Mouse (Mus musculus) liver, embryonic 15.5 days (tissue): ENCODE data around the gene Gm9045. TPM values are rescaled to one million over a fixed set of nuclear protein-coding genes. Genes with fewer than 3 reads are reported as not detected.
"Not testable (repeated sequence)": the region's sequence is repeated elsewhere in the genome, so short reads cannot be mapped to it uniquely, and the experiment has no call there.

ENCODE experiments used
- ATAC-seq: fragments of 200-750 bp; cut with Nextera tagmentation; 2 replicates; pipeline ENCODE4 v1.8.0; 2017; ENCODE audit warnings: moderate number of reproducible peaks, mild to moderate bottlenecking, moderate library complexity; ENCODE audit not compliant: insufficient read depth
- H3K27ac ChIP-seq: fragments of 300-500 bp; sonication (generic); replicated peaks from 2 replicates; pipeline ENCODE4 v1.5.1; 2015; ENCODE audit warnings: mild to moderate bottlenecking, inconsistent platforms
- H3K27me3 ChIP-seq: fragments of 300-500 bp; sonication (generic); 2 replicates; pipeline ENCODE4 v1.6.1; 2015; ENCODE audit warnings: mild to moderate bottlenecking, inconsistent platforms
- H3K36me3 ChIP-seq: fragments of 300-500 bp; sonication (generic); replicated peaks from 2 replicates; pipeline ENCODE4 v1.6.1; 2015; ENCODE audit warnings: moderate library complexity, mild to moderate bottlenecking, inconsistent platforms
- H3K4me1 ChIP-seq: fragments of 300-500 bp; sonication (generic); replicated peaks from 2 replicates; pipeline ENCODE4 v1.6.1; 2015; ENCODE audit warnings: inconsistent platforms
- H3K4me2 ChIP-seq: fragments of 300-500 bp; sonication (generic); 2 replicates; pipeline ENCODE4 v1.6.1; 2015; ENCODE audit warnings: moderate library complexity, mild to moderate bottlenecking, inconsistent platforms
- H3K4me3 ChIP-seq: fragments of 300-500 bp; sonication (generic); replicated peaks from 2 replicates; pipeline ENCODE4 v1.5.1; 2015; ENCODE audit warnings: mild to moderate bottlenecking, inconsistent platforms
- H3K9ac ChIP-seq: fragments of 300-500 bp; sonication (generic); 2 replicates; pipeline ENCODE4 v1.6.1; 2015; ENCODE audit warnings: moderate library complexity, mild to moderate bottlenecking, inconsistent platforms
- H3K9me3 ChIP-seq: fragments of 300-500 bp; sonication (generic); replicated peaks from 2 replicates; pipeline ENCODE4 v1.6.1; 2016; ENCODE audit warnings: inconsistent platforms
- WGBS: fragments of 180-500 bp; shearing (Covaris S2); methylation state at CpG from one replicate; pipeline ENCODE4 v1.1.7; 2015; ENCODE audit warnings: mixed read lengths; ENCODE audit not compliant: insufficient replicate concordance; 5-methylcytosine and 5-hydroxymethylcytosine counted together
- polyA plus RNA-seq: library from polyadenylated mRNA; unstranded; fragments of >200 nt; fragmentation: Nextera tagmentation; extraction: Ambion mirVana; gene quantifications from 2 replicates; pipeline ENCODE4 v1.2.1, GENCODE M21; 2015

Gene Gm9045
- not detected in 2 replicates for polyA plus RNA-seq

DNA sequence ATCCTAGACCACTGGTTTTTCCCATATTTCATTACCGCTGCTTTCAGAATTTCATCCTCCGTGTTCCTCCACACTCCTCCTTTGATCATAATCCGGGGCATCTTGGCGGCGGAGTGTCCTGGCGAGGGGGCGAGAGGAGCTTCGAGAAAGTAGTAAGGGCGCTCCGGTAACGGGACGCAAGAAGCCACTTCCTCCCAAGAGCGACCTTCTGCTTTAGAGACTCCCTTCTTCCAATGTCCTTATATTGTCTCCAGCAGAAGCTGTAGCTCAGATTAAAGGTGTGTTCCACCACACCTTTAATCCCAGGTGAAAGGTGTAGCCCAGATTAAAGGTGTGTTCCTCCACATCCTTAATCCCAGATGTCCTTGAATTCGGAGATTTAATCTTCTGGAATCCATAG is at the start of gene Gm9045:
TSS of gene Gm9045 (minus strand) at position 101 of the 400 bp plus-strand sequence.
- H3K4me3 ChIP-seq, H3K27ac ChIP-seq, ATAC-seq, H3K36me3 ChIP-seq, H3K27me3 ChIP-seq, H3K4me1 ChIP-seq, H3K9ac ChIP-seq, H3K4me2 ChIP-seq, H3K9me3 ChIP-seq: not testable (repeated sequence)
- WGBS: no CpG with 5 or more reads among the region's 14 CpGs

DNA sequence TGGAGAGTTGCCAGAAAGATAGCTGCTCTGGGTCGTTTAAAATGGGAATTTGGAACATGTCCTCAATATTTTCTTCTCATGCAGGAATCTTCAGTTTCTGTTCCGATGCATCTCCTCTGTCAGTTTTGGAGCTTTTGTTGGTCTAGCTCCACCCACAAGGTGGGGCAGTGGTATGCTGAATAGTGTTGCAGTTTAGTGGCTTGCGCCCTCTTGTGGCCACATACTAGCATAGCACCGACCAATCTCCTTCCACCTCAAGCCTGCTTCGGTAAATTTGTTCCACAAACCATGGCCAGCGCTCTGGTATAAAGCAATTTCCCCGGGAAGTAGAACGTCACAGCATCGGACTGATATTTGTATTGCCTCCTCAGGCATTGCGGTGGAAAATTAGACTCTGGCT is 32.8 kb upstream of the Gm9045 start:
- Histone ChIP-seq H3K4me1 (no peaks in the 10 kb centered on the region), H3K4me2 (no peak overlapping the region), H3K4me3 (no peak overlapping the region), H3K36me3 (no peaks in the 10 kb centered on the region), H3K27me3 (no peaks in the 10 kb centered on the region), H3K9me3 (no peaks in the 10 kb centered on the region), H3K27ac (no peak overlapping the region), H3K9ac (no peak overlapping the region)
- ATAC-seq: no peak
- 5% methylated on average over 10 of the region's 10 CpGs for WGBS

DNA sequence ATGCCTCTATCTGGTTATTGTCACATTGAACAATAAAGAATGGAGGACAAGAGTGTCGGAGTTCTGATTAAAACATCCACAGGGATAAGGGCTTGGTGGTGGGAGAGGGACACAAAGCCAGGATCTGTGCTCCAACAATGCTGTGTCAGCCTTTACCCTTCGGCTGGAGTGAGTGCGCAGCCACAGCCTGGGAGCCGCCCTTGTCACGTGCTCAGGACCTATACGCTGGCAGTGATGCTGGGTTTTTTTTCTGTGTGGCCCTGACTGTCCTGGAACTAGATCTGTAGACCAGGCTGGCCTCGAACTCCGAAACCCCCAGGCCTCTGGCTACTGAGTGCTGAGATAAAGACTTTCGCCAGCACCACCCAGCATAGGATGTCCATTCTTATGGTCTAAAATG is 31.9 kb upstream of the Gm9045 start:
- no peaks in the 10 kb centered on the region for H3K36me3 ChIP-seq
- H3K4me3 ChIP-seq: no peak overlapping the region
- H3K4me1 ChIP-seq: no peaks in the 10 kb centered on the region
- no peak for ATAC-seq
- H3K27me3 ChIP-seq: no peaks in the 10 kb centered on the region
- no peak overlapping the region for H3K4me2 ChIP-seq
- H3K9me3 ChIP-seq: no peaks in the 10 kb centered on the region
- no peak overlapping the region for H3K9ac ChIP-seq
- WGBS: 73% methylated on average over 9 of the region's 9 CpGs
- H3K27ac ChIP-seq: no peak overlapping the region

DNA sequence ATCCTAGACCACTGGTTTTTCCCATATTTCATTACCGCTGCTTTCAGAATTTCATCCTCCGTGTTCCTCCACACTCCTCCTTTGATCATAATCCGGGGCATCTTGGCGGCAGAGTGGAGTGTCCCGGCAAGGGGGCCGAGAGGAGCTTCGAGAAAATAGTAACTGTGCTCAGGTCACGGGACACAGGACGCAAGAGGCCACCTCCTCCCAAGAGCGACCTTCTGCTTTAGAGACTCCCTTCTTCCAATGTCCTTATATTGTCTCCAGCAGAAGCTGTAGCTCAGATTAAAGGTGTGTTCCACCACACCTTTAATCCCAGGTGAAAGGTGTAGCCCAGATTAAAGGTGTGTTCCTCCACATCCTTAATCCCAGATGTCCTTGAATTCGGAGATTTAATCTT is 16.4 kb upstream of the Gm9045 start, which contains the start of gene Gm9049:
TSS of gene Gm9049 (minus strand) at position 101 of the 400 bp plus-strand sequence.
- not testable (repeated sequence) for H3K9me3 ChIP-seq, H3K4me2 ChIP-seq, H3K4me3 ChIP-seq, H3K27ac ChIP-seq, H3K27me3 ChIP-seq, ATAC-seq, H3K9ac ChIP-seq, H3K4me1 ChIP-seq, H3K36me3 ChIP-seq
- WGBS: 78% methylated on average over 1 of the region's 11 CpGs

DNA sequence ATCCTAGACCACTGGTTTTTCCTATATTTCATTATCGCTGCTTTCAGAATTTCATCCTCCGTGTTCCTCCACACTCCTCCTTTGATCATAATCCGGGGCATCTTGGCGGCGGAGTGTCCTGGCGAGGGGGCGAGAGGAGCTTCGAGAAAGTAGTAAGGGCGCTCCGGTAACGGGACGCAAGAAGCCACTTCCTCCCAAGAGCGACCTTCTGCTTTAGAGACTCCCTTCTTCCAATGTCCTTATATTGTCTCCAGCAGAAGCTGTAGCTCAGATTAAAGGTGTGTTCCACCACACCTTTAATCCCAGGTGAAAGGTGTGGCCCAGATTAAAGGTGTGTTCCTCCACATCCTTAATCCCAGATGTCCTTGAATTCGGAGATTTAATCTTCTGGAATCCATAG is 10.9 kb upstream of the Gm9045 start, which contains the start of gene Gm9048:
TSS of gene Gm9048 (minus strand) at position 101 of the 400 bp plus-strand sequence.
- H3K4me3 ChIP-seq, H3K9me3 ChIP-seq, H3K36me3 ChIP-seq, H3K9ac ChIP-seq, ATAC-seq, H3K27ac ChIP-seq, H3K4me1 ChIP-seq, H3K4me2 ChIP-seq, H3K27me3 ChIP-seq: not testable (repeated sequence)
- WGBS: 75% methylated on average over 1 of the region's 14 CpGs

DNA sequence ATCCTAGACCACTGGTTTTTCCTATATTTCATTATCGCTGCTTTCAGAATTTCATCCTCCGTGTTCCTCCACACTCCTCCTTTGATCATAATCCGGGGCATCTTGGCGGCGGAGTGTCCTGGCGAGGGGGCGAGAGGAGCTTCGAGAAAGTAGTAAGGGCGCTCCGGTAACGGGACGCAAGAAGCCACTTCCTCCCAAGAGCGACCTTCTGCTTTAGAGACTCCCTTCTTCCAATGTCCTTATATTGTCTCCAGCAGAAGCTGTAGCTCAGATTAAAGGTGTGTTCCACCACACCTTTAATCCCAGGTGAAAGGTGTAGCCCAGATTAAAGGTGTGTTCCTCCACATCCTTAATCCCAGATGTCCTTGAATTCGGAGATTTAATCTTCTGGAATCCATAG is 5.5 kb upstream of the Gm9045 start, which contains the start of gene Gm9046:
TSS of gene Gm9046 (minus strand) at position 101 of the 400 bp plus-strand sequence.
- not testable (repeated sequence) for H3K36me3 ChIP-seq, H3K9ac ChIP-seq, H3K9me3 ChIP-seq, ATAC-seq, H3K4me1 ChIP-seq, H3K4me2 ChIP-seq, H3K27ac ChIP-seq, H3K27me3 ChIP-seq, H3K4me3 ChIP-seq
- no CpG with 5 or more reads among the region's 14 CpGs for WGBS

DNA sequence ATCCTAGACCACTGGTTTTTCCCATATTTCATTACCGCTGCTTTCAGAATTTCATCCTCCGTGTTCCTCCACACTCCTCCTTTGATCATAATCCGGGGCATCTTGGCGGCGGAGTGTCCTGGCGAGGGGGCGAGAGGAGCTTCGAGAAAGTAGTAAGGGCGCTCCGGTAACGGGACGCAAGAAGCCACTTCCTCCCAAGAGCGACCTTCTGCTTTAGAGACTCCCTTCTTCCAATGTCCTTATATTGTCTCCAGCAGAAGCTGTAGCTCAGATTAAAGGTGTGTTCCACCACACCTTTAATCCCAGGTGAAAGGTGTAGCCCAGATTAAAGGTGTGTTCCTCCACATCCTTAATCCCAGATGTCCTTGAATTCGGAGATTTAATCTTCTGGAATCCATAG is 5.3 kb downstream of the Gm9045 start, which contains the start of gene Gm9044:
TSS of gene Gm9044 (minus strand) at position 101 of the 400 bp plus-strand sequence.
- not testable (repeated sequence) for H3K9me3 ChIP-seq, ATAC-seq, H3K4me1 ChIP-seq, H3K9ac ChIP-seq, H3K27me3 ChIP-seq, H3K36me3 ChIP-seq, H3K4me3 ChIP-seq, H3K27ac ChIP-seq, H3K4me2 ChIP-seq
- no CpG with 5 or more reads among the region's 14 CpGs for WGBS

DNA sequence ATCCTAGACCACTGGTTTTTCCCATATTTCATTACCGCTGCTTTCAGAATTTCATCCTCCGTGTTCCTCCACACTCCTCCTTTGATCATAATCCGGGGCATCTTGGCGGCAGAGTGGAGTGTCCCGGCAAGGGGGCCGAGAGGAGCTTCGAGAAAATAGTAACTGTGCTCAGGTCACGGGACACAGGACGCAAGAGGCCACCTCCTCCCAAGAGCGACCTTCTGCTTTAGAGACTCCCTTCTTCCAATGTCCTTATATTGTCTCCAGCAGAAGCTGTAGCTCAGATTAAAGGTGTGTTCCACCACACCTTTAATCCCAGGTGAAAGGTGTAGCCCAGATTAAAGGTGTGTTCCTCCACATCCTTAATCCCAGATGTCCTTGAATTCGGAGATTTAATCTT is 10.8 kb downstream of the Gm9045 start, which contains the start of gene Gm9040:
TSS of gene Gm9040 (minus strand) at position 101 of the 400 bp plus-strand sequence.
- H3K36me3 ChIP-seq, H3K4me3 ChIP-seq, ATAC-seq, H3K27me3 ChIP-seq, H3K4me1 ChIP-seq, H3K9me3 ChIP-seq, H3K27ac ChIP-seq, H3K4me2 ChIP-seq, H3K9ac ChIP-seq: not testable (repeated sequence)
- WGBS: no CpG with 5 or more reads among the region's 11 CpGs

DNA sequence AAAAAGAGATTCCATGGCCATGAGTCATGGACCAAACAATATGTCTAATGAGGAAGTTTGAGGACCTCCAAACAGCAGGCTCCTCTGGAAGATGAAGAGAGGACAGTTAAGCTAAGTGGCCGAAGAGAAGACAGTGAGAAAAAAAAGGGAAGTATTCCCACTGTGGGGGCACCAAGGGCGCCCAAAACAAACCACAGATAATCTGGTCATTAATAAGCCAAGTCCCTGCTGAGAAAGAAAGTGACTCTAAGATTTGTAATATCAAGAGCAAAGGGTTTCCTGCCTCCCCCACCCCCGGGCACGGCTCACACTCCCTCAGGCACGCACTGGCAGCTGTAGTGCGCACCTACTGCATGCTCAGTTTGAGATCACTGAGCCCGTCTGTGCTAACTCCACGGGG is 18.6 kb downstream of the Gm9045 start:
- 24% methylated on average over 8 of the region's 8 CpGs for WGBS
- no peak overlapping the region for H3K4me3 ChIP-seq
- no peak overlapping the region for H3K9ac ChIP-seq
- no peak overlapping the region for H3K4me2 ChIP-seq
- no peaks in the 10 kb centered on the region for H3K27me3 ChIP-seq
- H3K9me3 ChIP-seq: no peaks in the 10 kb centered on the region
- no peak for ATAC-seq
- no peaks in the 10 kb centered on the region for H3K4me1 ChIP-seq
- H3K27ac ChIP-seq: no peak overlapping the region
- no peaks in the 10 kb centered on the region for H3K36me3 ChIP-seq

DNA sequence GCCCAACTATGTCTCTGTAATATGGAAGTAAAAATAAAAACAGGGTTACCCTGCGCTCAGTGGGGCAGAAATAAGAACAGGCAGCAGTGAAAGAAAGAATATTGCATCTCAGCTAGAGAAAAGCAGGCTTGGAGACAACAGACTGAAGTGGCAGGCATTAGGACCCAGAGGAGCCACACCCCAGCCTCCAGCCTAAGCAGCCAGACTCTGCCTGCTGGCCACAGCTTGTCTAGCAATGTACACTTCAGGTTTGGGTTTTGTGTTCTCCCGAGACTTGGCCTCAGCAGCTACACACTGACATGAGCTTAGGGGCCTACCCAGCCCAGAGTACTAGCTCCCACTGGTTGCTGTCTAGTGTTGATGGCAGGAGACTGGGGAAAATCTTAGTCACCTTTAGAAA is 35.5 kb downstream of the Gm9045 start:
- not testable (repeated sequence) for H3K27ac ChIP-seq, ATAC-seq, H3K9ac ChIP-seq, H3K27me3 ChIP-seq, H3K4me1 ChIP-seq, H3K4me3 ChIP-seq, H3K36me3 ChIP-seq, H3K4me2 ChIP-seq, H3K9me3 ChIP-seq
- 23% methylated on average over 2 of the region's 2 CpGs for WGBS

DNA sequence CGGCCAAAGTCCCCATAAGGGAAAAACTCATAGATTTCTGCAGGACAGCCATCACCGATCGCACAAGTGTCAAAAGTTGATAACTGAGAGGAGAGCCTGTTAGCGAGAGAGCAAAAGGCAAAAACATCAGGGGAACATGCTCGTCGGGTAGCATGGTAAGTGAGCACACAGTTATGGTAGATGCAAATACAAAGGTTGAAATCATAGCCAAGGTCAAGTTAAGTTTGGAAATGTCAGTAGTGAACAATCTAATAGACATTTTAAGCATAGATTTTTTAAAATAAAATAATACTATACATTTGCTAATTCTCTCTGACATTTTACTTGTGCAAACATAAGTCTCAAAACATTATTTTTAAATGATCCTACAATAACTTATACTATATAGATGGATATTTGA is 42.7 kb downstream of the Gm9045 start, which contains the start of gene Iltifb:
TSS of gene Iltifb (minus strand) at position 101 of the 400 bp plus-strand sequence.
- no peak within 1 kb of the TSS for H3K4me2 ChIP-seq
- no peaks in the 10 kb centered on the region for H3K4me1 ChIP-seq
- no peak within 1 kb of the TSS for H3K9ac ChIP-seq
- ATAC-seq: no peak
- H3K9me3 ChIP-seq: no peaks in the 10 kb centered on the region
- H3K4me3 ChIP-seq: no peak within 1 kb of the TSS
- H3K36me3 ChIP-seq: no peaks in the 10 kb centered on the region
- no peaks in the 10 kb centered on the region for H3K27me3 ChIP-seq
- H3K27ac ChIP-seq: no peak within 1 kb of the TSS
- 83% methylated on average over 6 of the region's 6 CpGs for WGBS
